Mouse (Mus musculus): ENCODE results near the gene Tbcc. TPM values are rescaled to one million over a fixed set of nuclear protein-coding genes. Genes with fewer than 3 reads are reported as not detected.
A peak's percentile ranks its signal among the peaks of the same experiment; 100 is the strongest.
"Not testable (repeated sequence)": the region's sequence is repeated elsewhere in the genome, so short reads cannot be mapped to it uniquely, and the experiment has no call there.

Gene Tbcc
- 53.4 and 54.1 TPM in 2 replicates for polyA plus RNA-seq (2014; fragmentation: Nextera tagmentation; extraction: Ambion mirVana)

DNA sequence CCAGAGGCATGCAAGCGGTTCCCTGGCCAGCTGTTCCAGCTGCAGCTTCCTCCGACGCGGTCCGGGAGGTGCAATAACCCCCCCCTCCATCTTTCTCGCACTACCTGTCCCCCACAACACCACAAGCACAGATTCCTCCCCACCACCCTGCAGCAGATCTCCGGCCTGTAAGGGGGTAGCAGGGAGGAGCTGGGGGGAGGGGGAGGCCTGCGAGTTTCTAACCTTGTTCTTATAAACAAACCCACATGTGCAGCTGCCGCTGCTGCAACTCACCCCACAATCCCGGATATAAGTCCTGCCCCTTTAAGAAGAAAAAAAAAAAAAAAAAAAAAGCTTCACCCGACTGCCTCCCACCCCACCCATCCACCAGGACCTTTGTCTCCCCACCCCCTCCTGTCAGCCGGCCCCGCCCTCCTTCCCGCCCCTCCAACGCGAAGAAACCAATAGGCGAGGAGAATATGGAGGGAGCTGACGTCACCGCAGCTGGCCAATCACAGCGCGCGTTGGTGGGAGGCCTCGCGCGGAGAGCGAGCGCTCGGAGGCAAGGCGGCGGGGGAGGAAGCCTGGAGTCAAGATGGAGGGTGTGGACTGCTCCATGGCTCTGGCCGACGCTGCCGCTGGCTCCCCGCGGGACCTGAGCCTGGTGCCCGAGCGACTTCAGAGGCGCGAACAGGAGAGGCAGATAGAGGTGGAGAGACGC lies at the start of gene Tbcc:
Tbcc (plus strand) TSS at position 569 of the 700 bp plus-strand sequence.
- under 1% methylated on average over 40 of the region's 40 CpGs for WGBS (ENCODE audit: insufficient replicate concordance)
- peak; percentile 87 for ATAC-seq (replicated peaks; ENCODE audit: insufficient number of reproducible peaks, low FRiP score, low TSS enrichment)
- Histone ChIP-seq H3K4me3 (ENCODE audit: low read depth, low read length) (peak within 1 kb of the TSS; percentile 57), H3K9ac (ENCODE audit: low read depth, low read length) (peak within 1 kb of the TSS; percentile 77), H3K4me1 (ENCODE audit: control insufficient read depth, insufficient read depth, low read length) (peaks cover 30% of the 10 kb centered on the region), H3K27ac (ENCODE audit: low read depth, low read length) (peak within 1 kb of the TSS; percentile 81), H3K4me2 (peak within 1 kb of the TSS; percentile 96), H3K9me3 (replicated peaks; ENCODE audit: control insufficient read depth, low read length) (no peaks in the 10 kb centered on the region), H3K36me3 (ENCODE audit: control insufficient read depth, insufficient read depth, low read length) (0 out of 2 replicates have a peak, but pooled peaks cover 2% of the 10 kb centered on the region), H3K27me3 (ENCODE audit: control insufficient read depth, insufficient read depth, low read length) (no peaks in the 10 kb centered on the region)

GRCm38 (mm10) chr17:46843022-46843421 lies 47.5 kb upstream of the Tbcc start:
- H3K27ac ChIP-seq (ENCODE audit: low read depth, low read length): no peak overlapping the region
- H3K4me3 ChIP-seq (ENCODE audit: low read depth, low read length): no peak overlapping the region
- H3K9ac ChIP-seq (ENCODE audit: low read depth, low read length): no peak overlapping the region
- H3K4me2 ChIP-seq: no peak overlapping the region
- no peaks in the 10 kb centered on the region for H3K9me3 ChIP-seq (replicated peaks; ENCODE audit: control insufficient read depth, low read length)
- no peak for ATAC-seq (replicated peaks; ENCODE audit: insufficient number of reproducible peaks, low FRiP score, low TSS enrichment)
- H3K27me3 ChIP-seq (ENCODE audit: control insufficient read depth, insufficient read depth, low read length): no peaks in the 10 kb centered on the region
- no peaks in the 10 kb centered on the region for H3K36me3 ChIP-seq (ENCODE audit: control insufficient read depth, insufficient read depth, low read length)
- 77% methylated on average over 2 of the region's 2 CpGs for WGBS (ENCODE audit: insufficient replicate concordance)
- peaks cover 5% of the 10 kb centered on the region; the same call in 1 of the 2 replicates for H3K4me1 ChIP-seq (ENCODE audit: control insufficient read depth, insufficient read depth, low read length)

- WGBS (ENCODE audit: insufficient replicate concordance): 78% methylated on average over 7 of the region's 7 CpGs
- no peaks in the 10 kb centered on the region for H3K9me3 ChIP-seq (replicated peaks; ENCODE audit: control insufficient read depth, low read length)
- no peak for ATAC-seq (replicated peaks; ENCODE audit: insufficient number of reproducible peaks, low FRiP score, low TSS enrichment)
- H3K9ac ChIP-seq (ENCODE audit: low read depth, low read length): no peak overlapping the region
- H3K27me3 ChIP-seq (ENCODE audit: control insufficient read depth, insufficient read depth, low read length): no peaks in the 10 kb centered on the region
- no peak overlapping the region for H3K4me2 ChIP-seq
- H3K27ac ChIP-seq (ENCODE audit: low read depth, low read length): no peak overlapping the region
- no peaks in the 10 kb centered on the region for H3K36me3 ChIP-seq (ENCODE audit: control insufficient read depth, insufficient read depth, low read length)
- H3K4me3 ChIP-seq (ENCODE audit: low read depth, low read length): no peak overlapping the region
- H3K4me1 ChIP-seq (ENCODE audit: control insufficient read depth, insufficient read depth, low read length): peaks cover 5% of the 10 kb centered on the region; the same call in 1 of the 2 replicates
Observed at GRCm38 (mm10) chr17:46843716-46844115, 46.8 kb upstream of the Tbcc start.

DNA sequence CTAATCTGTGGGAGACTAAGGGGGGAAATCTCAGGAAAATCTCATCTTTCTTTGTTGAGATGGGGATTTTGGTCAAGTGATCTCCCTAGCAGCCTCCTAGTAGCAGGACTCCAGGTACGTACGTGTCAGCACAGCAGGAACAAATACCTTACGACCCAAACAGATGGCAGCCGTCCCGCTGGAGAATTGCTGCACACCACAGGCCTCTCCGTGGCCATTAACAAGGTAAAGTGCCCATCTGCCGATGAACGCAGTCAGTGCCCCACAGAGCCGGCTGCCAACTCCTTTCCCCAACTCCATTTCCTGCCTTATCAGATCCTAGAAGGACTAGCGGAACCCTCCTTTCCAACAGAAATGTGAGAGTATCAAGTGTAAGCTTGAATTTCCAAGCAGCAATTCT lies 45.7 kb upstream of the Tbcc start:
- no peak overlapping the region for H3K27ac ChIP-seq (ENCODE audit: low read depth, low read length)
- no peaks in the 10 kb centered on the region for H3K27me3 ChIP-seq (ENCODE audit: control insufficient read depth, insufficient read depth, low read length)
- no peak overlapping the region for H3K4me3 ChIP-seq (ENCODE audit: low read depth, low read length)
- WGBS (ENCODE audit: insufficient replicate concordance): 51% methylated on average over 10 of the region's 10 CpGs
- H3K4me1 ChIP-seq (ENCODE audit: control insufficient read depth, insufficient read depth, low read length): peaks cover 5% of the 10 kb centered on the region; the same call in 1 of the 2 replicates
- no peak for ATAC-seq (replicated peaks; ENCODE audit: insufficient number of reproducible peaks, low FRiP score, low TSS enrichment)
- no peak overlapping the region for H3K9ac ChIP-seq (ENCODE audit: low read depth, low read length)
- no peak overlapping the region for H3K4me2 ChIP-seq
- H3K9me3 ChIP-seq (replicated peaks; ENCODE audit: control insufficient read depth, low read length): no peaks in the 10 kb centered on the region
- no peaks in the 10 kb centered on the region for H3K36me3 ChIP-seq (ENCODE audit: control insufficient read depth, insufficient read depth, low read length)

DNA sequence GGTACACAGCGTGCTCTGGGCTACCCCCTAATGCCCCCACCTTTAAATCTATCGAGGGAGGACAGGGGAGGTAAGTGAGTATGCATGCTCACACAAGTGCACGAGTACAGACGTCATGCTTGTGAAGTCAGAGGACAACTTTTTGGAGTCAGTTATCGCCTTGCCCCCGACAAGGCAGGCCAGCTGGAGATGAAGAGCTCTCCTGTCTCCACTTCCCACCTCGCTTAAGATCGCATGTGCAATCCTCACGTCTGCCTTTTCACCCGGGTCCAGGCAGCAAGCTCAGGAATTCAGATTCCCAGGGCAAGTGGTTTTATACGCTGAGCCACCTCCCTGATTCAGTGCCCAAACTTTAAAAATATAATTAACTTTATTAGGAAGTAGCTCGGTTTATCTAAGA lies 45.2 kb upstream of the Tbcc start:
- Histone ChIP-seq H3K4me2 (no peak overlapping the region), H3K27me3 (ENCODE audit: control insufficient read depth, insufficient read depth, low read length) (no peaks in the 10 kb centered on the region), H3K9me3 (replicated peaks; ENCODE audit: control insufficient read depth, low read length) (no peaks in the 10 kb centered on the region), H3K4me3 (ENCODE audit: low read depth, low read length) (no peak overlapping the region), H3K4me1 (ENCODE audit: control insufficient read depth, insufficient read depth, low read length) (peaks cover 5% of the 10 kb centered on the region; the same call in 1 of the 2 replicates), H3K27ac (ENCODE audit: low read depth, low read length) (no peak overlapping the region), H3K9ac (ENCODE audit: low read depth, low read length) (no peak overlapping the region), H3K36me3 (ENCODE audit: control insufficient read depth, insufficient read depth, low read length) (no peaks in the 10 kb centered on the region)
- ATAC-seq (replicated peaks; ENCODE audit: insufficient number of reproducible peaks, low FRiP score, low TSS enrichment): no peak
- WGBS (ENCODE audit: insufficient replicate concordance): 70% methylated on average over 12 of the region's 12 CpGs

GRCm38 (mm10) chr17:46846573-46846972 lies 43.9 kb upstream of the Tbcc start:
- not testable (repeated sequence) for H3K4me3 ChIP-seq (ENCODE audit: low read depth, low read length); H3K9ac ChIP-seq (ENCODE audit: low read depth, low read length); H3K4me1 ChIP-seq (ENCODE audit: control insufficient read depth, insufficient read depth, low read length); H3K27ac ChIP-seq (ENCODE audit: low read depth, low read length); ATAC-seq (replicated peaks; ENCODE audit: insufficient number of reproducible peaks, low FRiP score, low TSS enrichment); H3K9me3 ChIP-seq (replicated peaks; ENCODE audit: control insufficient read depth, low read length); H3K4me2 ChIP-seq; H3K36me3 ChIP-seq (ENCODE audit: control insufficient read depth, insufficient read depth, low read length); H3K27me3 ChIP-seq (ENCODE audit: control insufficient read depth, insufficient read depth, low read length)
- 93% methylated on average over 18 of the region's 18 CpGs for WGBS (ENCODE audit: insufficient replicate concordance)

GRCm38 (mm10) chr17:46847206-46847605 lies 43.3 kb upstream of the Tbcc start:
- Histone ChIP-seq H3K36me3 (ENCODE audit: control insufficient read depth, insufficient read depth, low read length) (no peaks in the 10 kb centered on the region), H3K27me3 (ENCODE audit: control insufficient read depth, insufficient read depth, low read length) (no peaks in the 10 kb centered on the region), H3K4me1 (ENCODE audit: control insufficient read depth, insufficient read depth, low read length) (peaks cover 5% of the 10 kb centered on the region; the same call in 1 of the 2 replicates), H3K4me2 (no peak overlapping the region), H3K9ac (ENCODE audit: low read depth, low read length) (no peak overlapping the region), H3K4me3 (ENCODE audit: low read depth, low read length) (no peak overlapping the region), H3K9me3 (replicated peaks; ENCODE audit: control insufficient read depth, low read length) (no peaks in the 10 kb centered on the region), H3K27ac (ENCODE audit: low read depth, low read length) (no peak overlapping the region)
- 95% methylated on average over 7 of the region's 7 CpGs for whole genome bisulfite sequencing (ENCODE audit: insufficient replicate concordance)
- ATAC-seq (replicated peaks; ENCODE audit: insufficient number of reproducible peaks, low FRiP score, low TSS enrichment): no peak

- H3K27ac ChIP-seq (ENCODE audit: low read depth, low read length): no peak overlapping the region
- no peaks in the 10 kb centered on the region for H3K9me3 ChIP-seq (replicated peaks; ENCODE audit: control insufficient read depth, low read length)
- H3K36me3 ChIP-seq (ENCODE audit: control insufficient read depth, insufficient read depth, low read length): no peaks in the 10 kb centered on the region
- H3K4me1 ChIP-seq (ENCODE audit: control insufficient read depth, insufficient read depth, low read length): peaks cover 31% of the 10 kb centered on the region
- no peak overlapping the region for H3K9ac ChIP-seq (ENCODE audit: low read depth, low read length)
- no peak for ATAC-seq (replicated peaks; ENCODE audit: insufficient number of reproducible peaks, low FRiP score, low TSS enrichment)
- no peaks in the 10 kb centered on the region for H3K27me3 ChIP-seq (ENCODE audit: control insufficient read depth, insufficient read depth, low read length)
- H3K4me2 ChIP-seq: no peak overlapping the region
- WGBS (ENCODE audit: insufficient replicate concordance): 34% methylated on average over 6 of the region's 6 CpGs
- H3K4me3 ChIP-seq (ENCODE audit: low read depth, low read length): no peak overlapping the region
Observed at GRCm38 (mm10) chr17:46852725-46853124, 37.8 kb upstream of the Tbcc start.

DNA sequence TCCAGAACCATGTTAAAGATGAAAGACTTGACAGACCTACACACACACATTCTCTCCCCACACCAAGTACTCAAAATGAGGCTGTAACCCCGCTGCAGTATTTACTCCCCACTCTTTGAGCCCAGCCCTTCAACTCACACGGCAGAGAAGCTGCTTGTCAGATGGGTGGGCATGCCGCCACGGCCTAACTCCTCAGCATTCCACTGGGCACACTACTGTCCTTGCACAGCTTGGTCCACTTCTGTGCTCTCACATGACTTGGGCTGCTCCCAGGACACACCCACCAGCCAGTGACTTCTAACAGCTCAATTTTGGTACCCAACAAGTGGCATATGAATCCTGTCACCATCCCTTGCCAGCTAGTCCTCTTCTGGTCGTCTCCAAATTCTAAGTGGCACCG lies 37.2 kb upstream of the Tbcc start:
- ATAC-seq (replicated peaks; ENCODE audit: insufficient number of reproducible peaks, low FRiP score, low TSS enrichment): no peak
- Histone ChIP-seq H3K4me1 (ENCODE audit: control insufficient read depth, insufficient read depth, low read length) (peaks cover 31% of the 10 kb centered on the region), H3K27me3 (ENCODE audit: control insufficient read depth, insufficient read depth, low read length) (no peaks in the 10 kb centered on the region), H3K4me2 (no peak overlapping the region), H3K36me3 (ENCODE audit: control insufficient read depth, insufficient read depth, low read length) (no peaks in the 10 kb centered on the region), H3K27ac (ENCODE audit: low read depth, low read length) (no peak overlapping the region), H3K4me3 (ENCODE audit: low read depth, low read length) (no peak overlapping the region), H3K9ac (ENCODE audit: low read depth, low read length) (no peak overlapping the region), H3K9me3 (replicated peaks; ENCODE audit: control insufficient read depth, low read length) (no peaks in the 10 kb centered on the region)
- 43% methylated on average over 6 of the region's 6 CpGs for WGBS (ENCODE audit: insufficient replicate concordance)
